Mouse (Mus musculus) midbrain, embryonic 14.5 days (tissue): ENCODE measurements at regions not wholly inside any gene's neighbourhood (a gene's known extent, or its start where the extent isn't known, plus 50 kb on each side); places are given as distances from the start of the nearest gene placed in this dataset.

ENCODE experiments used
- ATAC-seq: fragments of 200-750 bp; cut with Nextera tagmentation; 2 replicates; pipeline ENCODE4 v1.8.0; 2017; ENCODE audit warnings: moderate number of reproducible peaks, moderate library complexity; ENCODE audit not compliant: low FRiP score, low TSS enrichment
- DNase-seq: peaks from one replicate; pipeline ENCODE4 v3.0.0-alpha.2; 2015
- H3K27ac ChIP-seq: fragments of 300-500 bp; sonication (generic); replicated peaks from 2 replicates; pipeline ENCODE4 v1.5.1; 2014; ENCODE audit warnings: mild to moderate bottlenecking, low read depth, low read length, moderate library complexity
- H3K27me3 ChIP-seq: fragments of 300-500 bp; sonication (generic); 2 replicates; pipeline ENCODE4 v1.6.1; 2014; ENCODE audit warnings: low read length, control low read depth, mixed read lengths; ENCODE audit not compliant: control insufficient read depth, insufficient read depth
- H3K36me3 ChIP-seq: fragments of 300-500 bp; sonication (generic); 2 replicates; pipeline ENCODE4 v1.6.1; 2014; ENCODE audit warnings: low read length, control low read depth; ENCODE audit not compliant: control insufficient read depth, insufficient read depth
- H3K4me1 ChIP-seq: fragments of 300-500 bp; sonication (generic); 2 replicates; pipeline ENCODE4 v1.6.1; 2014; ENCODE audit warnings: mild to moderate bottlenecking, antibody characterized with exemption, low read length, control low read depth; ENCODE audit not compliant: control insufficient read depth, insufficient read depth
- H3K4me2 ChIP-seq: fragments of 300-500 bp; sonication (generic); 2 replicates; pipeline ENCODE4 v1.6.1; 2014; ENCODE audit warnings: mild to moderate bottlenecking, low read length, moderate library complexity
- H3K4me3 ChIP-seq: fragments of 300-500 bp; sonication (generic); replicated peaks from 2 replicates; pipeline ENCODE4 v1.5.1; 2014; ENCODE audit warnings: low read depth, low read length
- H3K9ac ChIP-seq: fragments of 300-500 bp; sonication (generic); replicated peaks from 2 replicates; pipeline ENCODE4 v1.6.1; 2014; ENCODE audit warnings: mild to moderate bottlenecking, low read length, moderate library complexity
- H3K9me3 ChIP-seq: fragments of 300-500 bp; sonication (generic); 2 replicates; pipeline ENCODE4 v1.6.1; 2016; ENCODE audit warnings: low read length, control low read depth, mixed read lengths; ENCODE audit not compliant: control insufficient read depth
- WGBS: fragments of 180-500 bp; shearing (Covaris S2); extraction: QIAGEN DNeasy Blood & Tissue Kit; methylation state at CpG from one replicate; pipeline ENCODE4 v1.1.7; 2014; 5-methylcytosine and 5-hydroxymethylcytosine counted together

- no peak overlapping the region for H3K27ac ChIP-seq
- no peak overlapping the region for H3K9ac ChIP-seq
- no peaks in the 10 kb centered on the region for H3K36me3 ChIP-seq
- no peaks in the 10 kb centered on the region for H3K9me3 ChIP-seq
- H3K4me1 ChIP-seq = no peaks in the 10 kb centered on the region
- DNase-seq (no peak), ATAC-seq (no peak)
- H3K27me3 ChIP-seq = no peaks in the 10 kb centered on the region
- no peak overlapping the region for H3K4me3 ChIP-seq
- H3K4me2 ChIP-seq = no peak overlapping the region
- WGBS = 89% methylated on average over 4 of the region's 4 CpGs
Measured at GRCm38 (mm10) chr19:21051872-21052271, 97.9 kb upstream of the Tmc1 start.

- no peak for DNase-seq
Measured at GRCm38 (mm10) chr19:21050994-21051721, 97.2 kb upstream of the Tmc1 start.

GRCm38 (mm10) chr19:21049301-21049700 lies 95.3 kb upstream of the Tmc1 start:
- ATAC-seq = no peak
- no peaks in the 10 kb centered on the region for H3K9me3 ChIP-seq
- DNase-seq = no peak
- H3K36me3 ChIP-seq = no peaks in the 10 kb centered on the region
- no peak overlapping the region for H3K4me2 ChIP-seq
- H3K4me1 ChIP-seq = no peaks in the 10 kb centered on the region
- H3K9ac ChIP-seq = no peak overlapping the region
- no peak overlapping the region for H3K4me3 ChIP-seq
- no peak overlapping the region for H3K27ac ChIP-seq
- no peaks in the 10 kb centered on the region for H3K27me3 ChIP-seq

More at GRCm38 (mm10) chr19:21050994-21051721, 97.2 kb upstream of the Tmc1 start:
- no peaks in the 10 kb centered on the region for H3K4me1 ChIP-seq
- WGBS = 86% methylated on average over 9 of the region's 9 CpGs
- no peak for ATAC-seq
- H3K4me3 ChIP-seq = no peak overlapping the region
- H3K36me3 ChIP-seq = no peaks in the 10 kb centered on the region
- H3K4me2 ChIP-seq = no peak overlapping the region
- H3K27ac ChIP-seq = no peak overlapping the region
- no peaks in the 10 kb centered on the region for H3K27me3 ChIP-seq
- no peak overlapping the region for H3K9ac ChIP-seq
- H3K9me3 ChIP-seq = no peaks in the 10 kb centered on the region

GRCm38 (mm10) chr19:21045565-21045964 lies 91.6 kb upstream of the Tmc1 start:
- Histone ChIP-seq H3K36me3 (no peaks in the 10 kb centered on the region), H3K27me3 (no peaks in the 10 kb centered on the region), H3K9me3 (0 out of 2 replicates have a peak, but pooled peaks cover 3% of the 10 kb centered on the region), H3K4me3 (no peak overlapping the region), H3K9ac (no peak overlapping the region), H3K4me2 (no peak overlapping the region), H3K4me1 (no peaks in the 10 kb centered on the region), H3K27ac (no peak overlapping the region)
- DNase-seq = no peak
- 93% methylated on average over 12 of the region's 12 CpGs for WGBS
- ATAC-seq = no peak

GRCm38 (mm10) chr19:21043958-21044357 lies 90.0 kb upstream of the Tmc1 start:
- no peak overlapping the region for H3K4me2 ChIP-seq
- no peaks in the 10 kb centered on the region for H3K27me3 ChIP-seq
- no peak for DNase-seq
- H3K27ac ChIP-seq = no peak overlapping the region
- no peaks in the 10 kb centered on the region for H3K4me1 ChIP-seq
- 0 out of 2 replicates have a peak, but pooled peaks cover 3% of the 10 kb centered on the region for H3K9me3 ChIP-seq
- 97% methylated on average over 4 of the region's 4 CpGs for WGBS
- H3K36me3 ChIP-seq = no peaks in the 10 kb centered on the region
- no peak overlapping the region for H3K9ac ChIP-seq
- no peak overlapping the region for H3K4me3 ChIP-seq
- no peak for ATAC-seq

GRCm38 (mm10) chr19:21042536-21042935 lies 88.5 kb upstream of the Tmc1 start:
- no peak overlapping the region for H3K4me3 ChIP-seq
- no peaks in the 10 kb centered on the region for H3K36me3 ChIP-seq
- WGBS = 86% methylated on average over 3 of the region's 3 CpGs
- ATAC-seq (no peak), DNase-seq (no peak)
- no peak overlapping the region for H3K9ac ChIP-seq
- H3K27me3 ChIP-seq = no peaks in the 10 kb centered on the region
- H3K4me2 ChIP-seq = no peak overlapping the region
- H3K4me1 ChIP-seq = peaks cover 2% of the 10 kb centered on the region; the same call in 1 of the 2 replicates
- 0 out of 2 replicates have a peak, but pooled peaks cover 3% of the 10 kb centered on the region for H3K9me3 ChIP-seq
- no peak overlapping the region for H3K27ac ChIP-seq

- Histone ChIP-seq H3K9ac (no peak overlapping the region), H3K27me3 (no peaks in the 10 kb centered on the region), H3K4me2 (no peak overlapping the region), H3K4me1 (peaks cover 7% of the 10 kb centered on the region), H3K4me3 (no peak overlapping the region), H3K36me3 (no peaks in the 10 kb centered on the region), H3K27ac (no peak overlapping the region), H3K9me3 (no peaks in the 10 kb centered on the region)
- 40% methylated on average over 10 of the region's 10 CpGs for WGBS
- ATAC-seq (peak; percentile 44), DNase-seq (peak; percentile 91)
Measured at GRCm38 (mm10) chr19:21037448-21038077, 83.6 kb upstream of the Tmc1 start.

- H3K4me2 ChIP-seq = no peak overlapping the region
- WGBS = 65% methylated on average over 14 of the region's 14 CpGs
- H3K4me1 ChIP-seq = peaks cover 7% of the 10 kb centered on the region
- H3K4me3 ChIP-seq = no peak overlapping the region
- ATAC-seq = peak; percentile 54
- H3K27me3 ChIP-seq = no peaks in the 10 kb centered on the region
- H3K9ac ChIP-seq = no peak overlapping the region
- peak; percentile 21 for DNase-seq
- H3K9me3 ChIP-seq = no peaks in the 10 kb centered on the region
- no peak overlapping the region for H3K27ac ChIP-seq
- H3K36me3 ChIP-seq = no peaks in the 10 kb centered on the region
Measured at GRCm38 (mm10) chr19:21036507-21037425, 82.8 kb upstream of the Tmc1 start.
